Mouse (Mus musculus) neural tube, embryonic 15.5 days (tissue): Measurements from ENCODE around the gene Pcgf1. TPM values are rescaled to one million over a fixed set of nuclear protein-coding genes. Genes with fewer than 3 reads are reported as not detected.

Experiments used
- ATAC-seq: fragments of 200-750 bp; cut with Nextera tagmentation; 2 replicates; pipeline ENCODE4 v1.8.0; 2017; ENCODE audit warnings: mild to moderate bottlenecking, moderate TSS enrichment, moderate library complexity; ENCODE audit not compliant: low FRiP score
- H3K27ac ChIP-seq: fragments of 300-500 bp; sonication (generic); replicated peaks from 2 replicates; pipeline ENCODE4 v1.5.1; 2015; ENCODE audit warnings: mild to moderate bottlenecking, inconsistent platforms
- H3K27me3 ChIP-seq: fragments of 300-500 bp; sonication (generic); replicated peaks from 2 replicates; pipeline ENCODE4 v1.6.1; 2015; ENCODE audit warnings: inconsistent platforms
- H3K36me3 ChIP-seq: fragments of 300-500 bp; sonication (generic); 2 replicates; pipeline ENCODE4 v1.6.1; 2015; ENCODE audit warnings: inconsistent platforms
- H3K4me1 ChIP-seq: fragments of 300-500 bp; sonication (generic); 2 replicates; pipeline ENCODE4 v1.6.1; 2015; ENCODE audit warnings: inconsistent platforms
- H3K4me2 ChIP-seq: fragments of 300-500 bp; sonication (generic); 2 replicates; pipeline ENCODE4 v1.6.1; 2015; ENCODE audit warnings: inconsistent platforms, mild to moderate bottlenecking, moderate library complexity
- H3K4me3 ChIP-seq: fragments of 300-500 bp; sonication (generic); replicated peaks from 2 replicates; pipeline ENCODE4 v1.5.1; 2015; ENCODE audit warnings: mild to moderate bottlenecking, inconsistent platforms
- H3K9ac ChIP-seq: fragments of 300-500 bp; sonication (generic); replicated peaks from 2 replicates; pipeline ENCODE4 v1.6.1; 2015; ENCODE audit warnings: mild to moderate bottlenecking, inconsistent platforms
- H3K9me3 ChIP-seq: fragments of 300-500 bp; sonication (generic); replicated peaks from 2 replicates; pipeline ENCODE4 v1.6.1; 2016; ENCODE audit warnings: inconsistent platforms
- WGBS: fragments of 180-500 bp; shearing (Covaris S2); methylation state at CpG from one replicate; pipeline ENCODE4 v1.1.7; 2015; ENCODE audit warnings: mixed read lengths; 5-methylcytosine and 5-hydroxymethylcytosine counted together
- polyA plus RNA-seq: library from polyadenylated mRNA; unstranded; fragments of >200 nt; fragmentation: Nextera tagmentation; extraction: Ambion mirVana; gene quantifications from 2 replicates; pipeline ENCODE4 v1.2.1, GENCODE M21; 2015

Gene Pcgf1
- polyA plus RNA-seq, 1 experiment from 2014 or later = 50.8 TPM

- WGBS = 77% methylated on average over 6 of the region's 6 CpGs
- Histone ChIP-seq H3K4me2 (no peak overlapping the region), H3K4me1 (no peaks in the 10 kb centered on the region; the same call in 1 of the 2 replicates), H3K27me3 (no peaks in the 10 kb centered on the region), H3K9ac (no peak overlapping the region), H3K9me3 (no peaks in the 10 kb centered on the region), H3K36me3 (no peaks in the 10 kb centered on the region), H3K27ac (no peak overlapping the region), H3K4me3 (no peak overlapping the region)
- ATAC-seq = no peak
These were observed 34.1 kb upstream of the Pcgf1 start for GRCm38 (mm10) chr6:83043561-83043960.

- Histone ChIP-seq H3K9me3 (no peaks in the 10 kb centered on the region), H3K4me1 (no peaks in the 10 kb centered on the region), H3K4me3 (no peak overlapping the region), H3K27me3 (no peaks in the 10 kb centered on the region), H3K4me2 (no peak overlapping the region), H3K9ac (no peak overlapping the region), H3K27ac (no peak overlapping the region), H3K36me3 (no peaks in the 10 kb centered on the region)
- whole genome bisulfite sequencing = 91% methylated on average over 5 of the region's 5 CpGs
- no peak for ATAC-seq
These were observed 33.7 kb upstream of the Pcgf1 start for GRCm38 (mm10) chr6:83043993-83044392.

- no peak overlapping the region for H3K4me2 ChIP-seq
- no peak overlapping the region for H3K27ac ChIP-seq
- H3K9me3 ChIP-seq = no peaks in the 10 kb centered on the region
- ATAC-seq = no peak
- H3K9ac ChIP-seq = no peak overlapping the region
- H3K4me1 ChIP-seq = no peaks in the 10 kb centered on the region
- H3K36me3 ChIP-seq = no peaks in the 10 kb centered on the region
- WGBS = 79% methylated on average over 9 of the region's 9 CpGs
- H3K27me3 ChIP-seq = no peaks in the 10 kb centered on the region
- H3K4me3 ChIP-seq = no peak overlapping the region
These were observed 32.9 kb upstream of the Pcgf1 start for GRCm38 (mm10) chr6:83044742-83045141.

- Histone ChIP-seq H3K4me2 (no peak overlapping the region), H3K4me1 (peaks cover 14% of the 10 kb centered on the region), H3K27ac (no peak overlapping the region), H3K9ac (no peak overlapping the region), H3K36me3 (peaks cover 10% of the 10 kb centered on the region), H3K4me3 (no peak overlapping the region), H3K9me3 (no peaks in the 10 kb centered on the region), H3K27me3 (no peaks in the 10 kb centered on the region)
- 69% methylated on average over 10 of the region's 10 CpGs for WGBS
- ATAC-seq = no peak
These were observed 28.3 kb upstream of the Pcgf1 start for GRCm38 (mm10) chr6:83049367-83049766.

- Histone ChIP-seq H3K4me1 (peaks cover 29% of the 10 kb centered on the region), H3K27ac (peak overlapping the region; percentile 85), H3K9ac (peak overlapping the region; percentile 76), H3K36me3 (peaks cover 29% of the 10 kb centered on the region), H3K27me3 (no peaks in the 10 kb centered on the region), H3K4me3 (peak overlapping the region; percentile 67), H3K4me2 (peak overlapping the region; percentile 90), H3K9me3 (no peaks in the 10 kb centered on the region)
- peak; percentile 8; the same call in 1 of the 2 replicates for ATAC-seq
- WGBS = 2% methylated on average over 26 of the region's 26 CpGs
These were observed 24.3 kb upstream of the Pcgf1 start for GRCm38 (mm10) chr6:83053136-83053960.

- WGBS = under 1% methylated on average over 64 of the region's 64 CpGs
- Histone ChIP-seq H3K9ac (peak within 1 kb of the TSS; percentile 76), H3K27ac (peak within 1 kb of the TSS; percentile 85), H3K4me1 (peaks cover 29% of the 10 kb centered on the region), H3K36me3 (peaks cover 29% of the 10 kb centered on the region), H3K27me3 (no peaks in the 10 kb centered on the region), H3K9me3 (no peaks in the 10 kb centered on the region), H3K4me3 (peak within 1 kb of the TSS; percentile 67), H3K4me2 (peak within 1 kb of the TSS; percentile 90)
- peak; percentile 97 for ATAC-seq
These were observed 23.4 kb upstream of the Pcgf1 start, which contains the start of gene Aup1 for GRCm38 (mm10) chr6:83054074-83054851. Gene Aup1, plus strand, starts transcription at chr6:83054521.

- WGBS = under 1% methylated on average over 45 of the region's 50 CpGs
- peaks cover 29% of the 10 kb centered on the region for H3K4me1 ChIP-seq
These were observed 22.7 kb upstream of the Pcgf1 start, which contains the start of gene Htra2 for GRCm38 (mm10) chr6:83054871-83055431. Gene Htra2, minus strand, starts transcription at chr6:83055273.

GRCm38 (mm10) chr6:83057790-83058189 is 19.9 kb upstream of the Pcgf1 start, which contains the start of gene Dqx1:
Gene Dqx1, plus strand, starts transcription at chr6:83057844.
- Histone ChIP-seq H3K27ac (no peak within 1 kb of the TSS), H3K9ac (no peak within 1 kb of the TSS), H3K36me3 (peaks cover 19% of the 10 kb centered on the region), H3K9me3 (no peaks in the 10 kb centered on the region), H3K4me3 (no peak within 1 kb of the TSS), H3K27me3 (peaks cover 27% of the 10 kb centered on the region), H3K4me1 (peaks cover 23% of the 10 kb centered on the region), H3K4me2 (no peak within 1 kb of the TSS)
- 64% methylated on average over 3 of the region's 3 CpGs for WGBS
- ATAC-seq = no peak

More at GRCm38 (mm10) chr6:83054871-83055431, 22.7 kb upstream of the Pcgf1 start, which contains the start of gene Htra2:
- H3K27me3 ChIP-seq = no peaks in the 10 kb centered on the region
- H3K4me3 ChIP-seq = peak within 1 kb of the TSS; percentile 67
- peak; percentile 45 for ATAC-seq
- H3K9me3 ChIP-seq = no peaks in the 10 kb centered on the region
- peak within 1 kb of the TSS; percentile 90 for H3K4me2 ChIP-seq
- H3K27ac ChIP-seq = peak within 1 kb of the TSS; percentile 85
- H3K9ac ChIP-seq = peak within 1 kb of the TSS; percentile 76
- H3K36me3 ChIP-seq = peaks cover 29% of the 10 kb centered on the region

- Histone ChIP-seq H3K27me3 (peaks cover 36% of the 10 kb centered on the region), H3K4me2 (no peak overlapping the region), H3K9me3 (no peaks in the 10 kb centered on the region), H3K4me1 (peaks cover 15% of the 10 kb centered on the region), H3K36me3 (peaks cover 19% of the 10 kb centered on the region), H3K27ac (no peak overlapping the region), H3K9ac (no peak overlapping the region), H3K4me3 (no peak overlapping the region)
- no peak for ATAC-seq
- 85% methylated on average over 2 of the region's 2 CpGs for WGBS
These were observed 18.9 kb upstream of the Pcgf1 start for GRCm38 (mm10) chr6:83058725-83059124.

GRCm38 (mm10) chr6:83065995-83066394 is 11.7 kb upstream of the Pcgf1 start:
- Histone ChIP-seq H3K36me3 (no peaks in the 10 kb centered on the region), H3K27ac (no peak overlapping the region), H3K4me2 (no peak overlapping the region), H3K27me3 (peaks cover 94% of the 10 kb centered on the region), H3K4me1 (peaks cover 20% of the 10 kb centered on the region), H3K9me3 (no peaks in the 10 kb centered on the region), H3K9ac (no peak overlapping the region), H3K4me3 (no peak overlapping the region)
- 45% methylated on average over 8 of the region's 8 CpGs for WGBS
- ATAC-seq = no peak

GRCm38 (mm10) chr6:83066441-83066840 is 11.2 kb upstream of the Pcgf1 start:
- peaks cover 94% of the 10 kb centered on the region for H3K27me3 ChIP-seq
- no peak for ATAC-seq
- WGBS = 43% methylated on average over 6 of the region's 6 CpGs
- H3K4me3 ChIP-seq = no peak overlapping the region
- H3K4me2 ChIP-seq = no peak overlapping the region
- H3K9ac ChIP-seq = no peak overlapping the region
- H3K9me3 ChIP-seq = no peaks in the 10 kb centered on the region
- H3K27ac ChIP-seq = no peak overlapping the region
- no peaks in the 10 kb centered on the region for H3K36me3 ChIP-seq
- H3K4me1 ChIP-seq = peaks cover 24% of the 10 kb centered on the region
